Mouse (Mus musculus) left cerebral cortex, postnatal 14 days (tissue): ENCODE data around the gene Gas2l3. TPM values are rescaled to one million over a fixed set of nuclear protein-coding genes. Genes with fewer than 3 reads are reported as not detected.

Experiments used
- DNase-seq, 2 experiments: peaks; one replicate each; pipeline ENCODE4 v3.0.0; 2021 to 2022; ENCODE audit warnings: low spot score in 2 of 2, mixed read lengths in 1 of 2
- intact Hi-C: fragments of 180-260 bp; cut with DNase I; formaldehyde crosslinking; loops from one replicate; pipeline ENCODE4 v1.15.1; 2025
- total RNA-seq, 2 experiments: library from RNA; stranded (reverse); gene quantifications; 2 replicates each; pipeline ENCODE4 v1.2.3; 2021

Gene Gas2l3
- total RNA-seq, 2 experiments from 2014 or later, result 1.8 to 2.6 TPM

DNA sequence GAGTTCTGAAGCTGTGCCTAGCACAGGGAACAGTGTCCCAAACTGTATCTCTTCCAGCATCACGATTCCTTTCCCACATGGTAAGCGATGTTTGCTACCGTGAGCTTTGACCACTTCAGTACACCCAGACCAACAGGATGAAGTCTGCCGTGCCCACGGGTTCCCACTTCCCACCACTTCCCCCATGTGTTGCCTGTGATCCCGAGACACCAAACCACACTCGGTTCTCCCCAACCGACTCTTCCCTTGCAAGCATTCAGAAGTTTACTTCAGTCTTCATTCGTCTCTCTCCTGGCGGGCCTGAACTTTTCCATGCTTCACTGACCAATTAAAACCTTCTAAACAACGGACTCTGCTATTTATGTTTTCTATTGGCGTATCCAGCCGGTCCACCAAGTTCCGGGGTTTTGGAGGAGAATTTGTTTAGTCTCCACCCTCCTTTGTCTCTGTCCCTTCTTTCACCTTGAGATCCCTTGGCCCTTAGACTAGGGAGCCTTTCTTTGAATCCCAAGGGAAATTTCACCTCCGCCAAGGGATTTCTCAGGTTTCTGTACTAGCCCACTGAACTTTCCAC is 9.4 kb upstream of the Gas2l3 start:
- no peak for DNase-seq
- intact Hi-C loops, result no loop called here

DNA sequence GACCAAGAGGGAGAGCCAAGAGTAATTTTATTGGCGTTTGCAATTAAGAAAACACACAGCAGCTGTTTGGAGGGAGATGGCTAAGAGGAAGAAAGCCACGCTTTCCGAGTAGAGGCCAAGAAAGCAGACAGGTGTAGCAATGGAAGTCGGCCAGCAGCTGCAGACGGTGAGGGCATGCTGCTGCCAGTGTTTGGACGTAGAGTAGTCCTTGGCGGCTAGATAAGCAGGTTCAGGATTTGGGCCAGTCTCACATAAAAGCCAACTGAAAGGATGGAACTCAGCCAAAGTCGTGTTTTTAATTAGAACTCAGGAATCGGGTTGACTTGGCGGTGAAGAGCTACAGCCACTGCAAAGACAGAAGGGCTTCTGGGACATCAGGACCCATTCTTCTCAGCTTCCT is 6.6 kb upstream of the Gas2l3 start:
- DNase-seq, result peak in 1 of 2 experiments; percentile 6
- intact Hi-C loops, result no loop called here

DNA sequence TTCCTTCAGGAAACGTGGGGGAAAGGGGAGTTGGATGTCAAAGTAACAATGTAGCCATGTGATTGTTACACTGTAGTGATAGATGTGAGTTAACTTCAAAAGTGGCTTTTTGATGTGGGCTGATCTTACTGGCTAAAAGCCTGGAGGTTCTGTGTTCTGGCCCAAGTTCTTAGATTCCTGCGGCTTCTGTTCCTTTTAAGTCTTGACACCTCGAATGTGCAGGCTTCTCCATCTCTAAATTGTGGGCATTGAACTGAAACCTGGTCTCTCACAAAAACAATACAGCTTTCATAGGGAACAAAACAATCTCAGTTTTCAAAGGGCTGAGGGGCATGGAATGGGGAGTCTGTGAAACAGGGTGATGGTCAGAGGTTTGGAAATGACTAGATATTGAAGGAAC is 614 bp upstream of the Gas2l3 start:
- no peak for DNase-seq
- intact Hi-C loops, result no loop called here

DNA sequence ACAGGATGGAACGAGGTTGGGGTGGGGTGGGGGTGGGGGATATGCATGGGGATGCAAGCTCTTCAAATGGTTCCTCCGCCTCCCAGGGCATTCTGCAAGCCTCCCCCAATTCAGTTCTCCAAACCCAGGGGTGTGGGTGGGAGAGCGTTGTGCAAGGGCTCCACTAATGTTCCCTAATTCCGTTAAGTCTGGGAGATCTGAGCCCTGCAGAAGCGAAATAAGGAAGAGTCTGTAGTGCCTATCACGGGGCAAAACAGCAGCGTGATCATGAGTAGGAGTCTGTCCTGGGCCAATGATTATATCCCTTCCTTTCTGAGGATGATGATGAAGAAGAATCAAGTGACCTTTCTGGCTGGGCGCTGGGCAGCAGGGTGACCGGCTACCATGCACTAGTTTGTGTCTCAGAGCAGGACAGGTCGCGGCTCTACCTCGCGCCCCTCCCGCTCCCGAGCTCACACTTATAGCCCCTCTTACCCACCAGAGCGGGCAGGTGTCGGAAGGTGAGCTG is 598 bp downstream of the Gas2l3 start:
- DNase-seq, result peak in 1 of 2 experiments; percentile 6
- intact Hi-C loops, result no loop called here

DNA sequence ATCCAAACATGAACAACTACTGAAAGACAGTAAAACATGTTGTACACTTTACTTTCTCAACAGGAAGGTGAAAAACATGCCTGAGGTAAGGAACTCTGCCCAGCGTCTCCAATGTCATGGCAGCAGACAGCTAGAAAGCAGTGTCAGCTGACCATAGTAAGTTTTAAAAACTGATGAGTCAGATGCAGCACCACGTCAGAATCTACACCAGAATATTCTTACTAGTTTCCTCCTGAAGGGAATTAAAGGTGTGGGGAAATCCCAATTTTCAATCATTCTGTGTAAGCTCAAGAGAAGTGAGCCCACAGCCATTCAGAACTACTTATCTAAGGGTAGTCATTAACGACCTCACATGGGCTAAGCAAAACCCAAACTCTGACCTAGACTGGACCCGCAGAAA is 1.1 kb downstream of the Gas2l3 start:
- no peak for DNase-seq
- intact Hi-C loops, result no loop called here

DNA sequence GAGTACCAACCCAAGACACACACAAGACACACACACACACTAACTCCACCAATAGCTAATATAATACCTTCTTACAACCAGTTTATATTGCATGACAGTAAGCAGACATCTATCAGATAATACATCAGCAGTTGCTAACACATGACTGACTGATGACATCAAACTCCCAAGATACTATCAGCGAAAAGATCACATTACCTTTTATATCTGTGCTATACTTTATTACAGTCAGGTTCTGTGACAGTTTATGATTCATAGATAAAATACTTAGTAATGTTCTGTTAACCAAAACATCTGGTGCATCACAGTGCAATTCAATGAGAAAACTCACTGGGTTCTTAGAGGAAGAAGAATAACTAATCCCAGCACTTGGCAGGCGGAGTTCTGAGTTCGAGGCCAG is 1.8 kb downstream of the Gas2l3 start:
- intact Hi-C loops, result no loop called here
- no peak for DNase-seq

DNA sequence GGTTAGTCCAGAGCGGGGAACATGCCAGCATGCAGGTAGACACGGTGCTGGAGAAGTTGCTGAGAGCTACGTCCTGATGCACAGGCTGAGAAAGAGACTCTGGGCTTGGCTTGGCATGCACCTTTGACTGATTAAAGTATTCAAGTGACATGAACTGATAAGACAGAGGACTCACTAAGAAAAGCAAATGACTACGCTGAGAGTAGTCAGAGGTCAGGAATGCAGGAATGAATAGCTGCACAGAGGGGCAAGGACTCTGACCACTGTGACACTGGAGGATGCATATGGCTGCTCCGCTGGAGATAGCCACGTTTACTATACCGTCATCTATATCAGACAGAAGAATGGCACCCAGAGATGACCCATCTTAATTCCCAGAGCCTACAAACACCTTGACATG is 4.4 kb downstream of the Gas2l3 start:
- intact Hi-C loops, result no loop called here
- DNase-seq, result no peak

DNA sequence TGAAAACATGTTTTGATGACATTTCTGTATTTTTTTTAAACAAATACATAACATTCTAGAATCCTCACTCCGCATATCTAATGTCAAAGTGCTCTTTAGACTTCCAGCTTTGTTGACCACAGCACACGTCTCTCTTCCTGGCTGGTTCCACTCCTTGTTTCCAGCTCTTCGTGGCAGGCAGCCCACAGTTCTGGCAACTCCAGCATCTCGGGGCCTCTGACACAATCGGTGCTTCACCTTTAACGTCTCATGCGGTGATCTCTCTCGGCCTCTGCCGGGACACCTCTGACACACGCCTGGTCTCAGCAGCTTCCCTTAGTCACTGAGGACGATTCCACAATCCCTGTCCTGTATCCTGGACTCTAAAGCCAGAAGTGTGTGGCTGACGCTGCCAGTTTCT is 5.8 kb downstream of the Gas2l3 start:
- DNase-seq, result no peak

DNA sequence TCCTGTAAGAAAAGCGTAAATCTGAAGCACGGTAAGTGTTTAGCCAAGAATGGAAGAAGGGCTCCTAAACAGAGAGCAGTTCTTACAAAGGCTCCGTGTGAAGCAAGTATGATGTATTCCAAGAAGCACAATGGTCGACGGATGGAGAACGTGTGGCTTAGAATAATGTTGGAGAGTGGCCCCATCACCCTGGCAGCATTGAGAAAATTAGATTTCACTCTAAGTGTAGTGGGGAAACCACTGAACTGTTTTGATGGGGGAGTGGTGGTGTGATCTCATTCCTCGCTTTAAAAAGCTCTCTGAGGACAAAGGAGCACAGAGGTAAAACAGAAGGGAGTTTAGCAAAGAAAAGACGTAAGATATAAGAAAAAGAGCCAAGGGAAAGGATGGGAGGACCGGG is 6.3 kb downstream of the Gas2l3 start:
- no peak for DNase-seq
- intact Hi-C loops, result no loop called here

More for the DNA sequence above, 5.8 kb downstream of the Gas2l3 start:
- intact Hi-C loops, result no loop called here

DNA sequence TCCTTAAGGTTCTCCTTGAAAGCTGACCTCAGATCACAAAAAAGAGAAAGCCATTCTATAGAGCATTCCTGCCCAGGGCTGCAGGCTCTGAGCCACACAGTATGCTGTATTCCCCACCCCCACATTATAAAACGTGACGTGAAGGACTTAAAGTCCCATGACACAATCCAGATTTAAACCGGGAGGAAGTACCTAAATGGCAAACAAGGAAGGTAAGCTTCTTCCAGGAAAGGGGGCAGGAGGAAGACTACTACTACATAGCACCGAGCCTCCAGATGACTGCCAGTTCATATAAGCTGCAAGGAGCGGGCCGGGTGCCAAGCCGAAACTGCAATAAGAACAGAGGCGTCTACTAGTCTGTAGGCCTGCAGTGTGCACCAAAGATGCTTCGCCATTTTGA is 7.8 kb downstream of the Gas2l3 start:
- intact Hi-C loops, result no loop called here
- DNase-seq, result peak in 1 of 2 experiments; percentile 19

DNA sequence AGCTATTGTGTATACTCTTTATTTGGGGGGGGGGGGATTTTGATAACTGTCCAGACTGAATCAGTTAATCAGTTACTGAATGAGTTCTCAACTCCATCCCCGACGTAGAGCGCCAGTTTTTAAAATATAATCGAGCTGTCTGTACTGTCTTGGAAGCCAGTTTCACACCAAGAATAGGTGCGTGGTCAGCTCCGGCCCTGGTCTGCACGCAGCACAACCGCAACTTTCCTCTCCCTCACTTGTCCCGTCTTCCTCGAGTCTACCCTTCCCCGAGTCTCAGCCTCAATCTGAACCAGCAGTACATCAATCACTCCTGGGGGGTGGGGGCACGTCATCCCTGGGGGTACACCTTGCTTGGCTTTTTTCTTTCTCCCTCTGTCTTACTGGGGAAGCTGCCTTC is 8.4 kb downstream of the Gas2l3 start:
- intact Hi-C loops, result no loop called here
- DNase-seq, result no peak

DNA sequence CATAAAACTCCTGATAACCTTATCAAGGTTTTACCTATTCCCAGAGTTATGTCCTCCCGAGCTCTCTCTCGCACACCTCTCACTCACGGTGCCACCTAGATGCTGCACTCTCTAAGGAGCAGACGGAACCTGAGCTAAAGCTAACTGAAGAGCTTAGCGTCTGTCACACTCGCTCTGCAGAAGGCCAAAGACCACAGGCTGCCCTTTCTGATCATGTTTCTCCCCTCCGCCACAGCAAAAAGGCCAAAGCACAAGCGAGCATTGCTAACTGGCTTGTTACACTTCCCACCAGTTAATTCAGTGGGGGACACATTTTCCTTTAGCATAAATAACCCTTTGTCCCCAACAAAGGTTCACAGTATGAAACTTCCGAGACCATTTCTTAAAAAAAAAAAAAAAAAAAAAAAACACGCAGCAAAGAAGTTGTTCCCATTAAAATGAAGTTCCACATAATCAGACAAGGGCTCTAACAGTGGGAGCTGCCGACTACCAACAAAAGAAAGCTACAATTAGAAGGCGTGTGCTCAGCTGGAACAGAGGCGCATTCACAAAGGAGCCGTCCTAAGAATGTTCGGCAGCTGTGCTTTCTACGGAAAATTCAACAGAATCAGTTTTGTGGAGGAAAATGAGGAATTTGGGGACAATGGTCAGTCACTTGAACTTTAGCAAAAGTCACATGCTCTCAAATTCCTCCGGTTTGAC is 9.1 kb downstream of the Gas2l3 start:
- intact Hi-C loops, result no loop called here
- no peak for DNase-seq

DNA sequence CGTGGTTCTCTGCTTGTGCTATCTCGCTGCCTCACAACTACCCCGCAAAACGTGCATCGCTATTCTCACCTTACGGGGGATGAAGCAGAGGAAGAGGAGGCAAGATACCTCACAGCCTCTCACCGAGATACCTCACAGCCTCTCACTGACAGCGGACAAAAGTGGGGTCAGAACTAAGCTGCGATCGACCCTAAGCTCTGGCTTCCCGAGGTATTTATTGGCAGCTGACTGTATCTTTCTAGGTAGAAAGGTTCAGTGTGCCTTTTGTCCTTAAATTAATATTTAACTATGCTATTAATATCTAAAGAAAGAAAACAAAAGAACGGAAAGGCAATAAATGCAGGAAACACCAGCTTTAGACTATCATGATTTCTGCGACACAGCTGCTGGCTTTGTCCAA is 11.0 kb downstream of the Gas2l3 start:
- no peak for DNase-seq
- intact Hi-C loops, result no loop called here

DNA sequence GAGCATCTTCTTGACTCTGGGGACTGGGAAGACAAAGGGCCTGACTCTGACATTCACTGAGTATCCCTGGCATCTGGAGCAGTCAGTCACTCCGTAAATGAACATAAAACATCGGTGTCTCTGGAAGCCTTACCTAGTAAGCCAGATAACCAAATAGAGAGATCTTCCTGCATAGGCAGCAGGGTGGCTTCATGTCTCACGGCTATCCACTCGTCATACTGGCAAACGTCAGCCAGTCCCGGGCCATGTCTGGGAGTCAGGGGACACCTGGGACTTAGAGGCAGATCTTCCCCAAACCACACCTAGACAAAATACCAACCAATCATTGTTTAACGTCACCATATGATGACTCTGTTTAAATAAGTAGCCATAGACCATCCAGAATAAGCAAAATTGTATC is 13.0 kb downstream of the Gas2l3 start:
- no peak for DNase-seq
- intact Hi-C loops, result no loop called here

DNA sequence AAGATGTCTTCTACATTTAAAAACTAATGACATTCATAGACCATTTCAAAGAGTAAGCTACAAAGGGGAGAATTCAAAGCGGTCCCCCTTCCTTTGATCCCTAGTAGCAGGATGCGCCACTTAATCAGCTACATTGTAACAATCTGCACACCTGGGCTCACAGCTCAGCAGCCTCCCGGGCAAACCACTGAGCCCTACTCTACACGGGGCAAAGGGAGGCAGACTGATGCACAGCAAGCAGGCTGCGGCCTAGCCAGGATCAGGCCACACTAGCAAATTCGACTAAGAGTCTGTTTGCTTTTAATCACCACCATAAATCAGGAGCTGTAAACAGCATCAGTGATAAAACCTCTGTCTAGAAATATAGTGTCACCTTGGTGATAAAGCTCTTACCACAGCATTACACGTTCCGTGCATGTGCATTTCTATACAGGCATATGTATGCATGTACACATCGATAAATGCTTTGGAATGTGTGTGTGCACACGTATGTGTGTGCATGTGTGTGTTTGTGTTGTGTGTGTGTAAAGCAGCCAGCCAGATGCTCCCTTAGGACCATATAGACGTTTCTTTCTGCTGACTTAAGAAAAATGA is 18.9 kb downstream of the Gas2l3 start:
- intact Hi-C loops, result no loop called here
- no peak for DNase-seq

DNA sequence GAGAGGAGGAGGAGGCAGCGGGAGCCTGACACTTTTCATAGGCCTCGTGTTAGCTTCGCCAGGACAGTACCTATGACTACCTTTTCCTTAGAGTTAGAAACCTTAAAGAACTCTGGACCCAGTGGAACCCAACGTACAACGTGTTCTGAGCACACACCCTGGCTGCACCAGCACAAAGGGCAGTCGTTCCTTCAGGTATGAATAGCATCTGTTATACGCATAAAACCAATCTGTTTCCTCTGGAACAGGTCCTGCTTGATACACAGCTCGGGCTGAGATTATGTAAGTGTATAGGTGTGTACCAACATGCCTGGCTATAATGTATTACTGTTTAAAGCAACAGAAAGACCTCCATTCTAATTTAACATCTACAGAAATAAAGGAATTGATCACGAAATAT is 19.6 kb downstream of the Gas2l3 start:
- no peak for DNase-seq
- intact Hi-C loops, result no loop called here

DNA sequence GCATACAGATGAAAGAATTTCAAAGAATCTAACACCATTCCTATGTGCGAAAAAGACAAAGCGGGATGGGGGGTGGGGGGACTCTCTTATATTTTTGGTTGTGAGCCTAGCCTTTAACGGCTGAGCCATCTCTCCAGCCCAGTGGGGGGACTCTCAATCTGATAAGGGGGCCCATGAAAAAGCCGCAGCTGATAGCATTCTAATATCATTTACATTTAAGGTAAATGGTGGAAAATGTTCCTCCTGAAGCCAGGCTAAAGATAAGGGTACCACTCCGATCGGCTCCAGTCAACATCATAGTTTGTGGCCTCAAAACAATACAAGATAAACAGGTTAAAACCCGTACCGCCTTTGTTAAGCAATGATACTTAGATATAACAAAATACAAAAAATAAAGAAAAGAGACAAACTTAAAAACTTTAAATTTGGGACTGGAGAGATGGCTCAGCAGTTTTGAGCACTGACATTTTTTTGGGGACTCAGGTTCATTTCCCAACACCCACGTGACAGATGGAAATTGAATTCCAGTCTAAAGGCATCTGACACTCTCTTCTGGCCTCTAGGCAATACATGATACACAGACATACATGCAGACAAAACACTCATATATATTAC is 20.5 kb downstream of the Gas2l3 start:
- DNase-seq, result no peak
- intact Hi-C loops, result no loop called here

DNA sequence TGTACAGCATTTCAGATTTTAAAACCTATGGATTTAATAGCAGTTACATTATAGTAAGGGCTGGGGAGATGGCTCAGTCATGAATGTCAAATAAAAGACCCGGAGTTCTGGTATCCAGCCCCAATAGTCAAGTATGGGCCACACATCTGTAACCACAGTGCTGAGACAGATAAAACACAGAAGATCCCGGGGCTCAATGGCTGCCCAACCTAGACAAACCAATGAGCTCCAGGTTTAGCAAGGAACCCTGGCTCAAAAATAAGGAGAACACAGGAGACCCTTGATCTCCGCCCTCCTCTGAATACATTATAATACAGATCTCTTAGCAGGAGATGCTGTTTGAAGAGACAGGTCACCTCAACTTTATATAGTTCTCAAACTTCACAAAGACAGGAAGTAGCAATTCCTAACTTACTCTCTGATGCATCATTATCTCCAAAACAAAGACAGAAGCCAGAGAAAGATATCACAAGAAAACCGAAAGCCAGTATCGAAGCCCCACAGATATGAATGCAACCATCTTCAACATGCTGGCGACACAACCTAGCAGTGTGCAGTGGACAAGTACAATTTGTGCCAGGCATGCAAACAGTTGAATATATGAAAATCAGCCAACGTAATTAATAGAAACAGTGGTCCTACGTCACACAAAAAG is 21.1 kb downstream of the Gas2l3 start:
- intact Hi-C loops, result no loop called here
- DNase-seq, result no peak

DNA sequence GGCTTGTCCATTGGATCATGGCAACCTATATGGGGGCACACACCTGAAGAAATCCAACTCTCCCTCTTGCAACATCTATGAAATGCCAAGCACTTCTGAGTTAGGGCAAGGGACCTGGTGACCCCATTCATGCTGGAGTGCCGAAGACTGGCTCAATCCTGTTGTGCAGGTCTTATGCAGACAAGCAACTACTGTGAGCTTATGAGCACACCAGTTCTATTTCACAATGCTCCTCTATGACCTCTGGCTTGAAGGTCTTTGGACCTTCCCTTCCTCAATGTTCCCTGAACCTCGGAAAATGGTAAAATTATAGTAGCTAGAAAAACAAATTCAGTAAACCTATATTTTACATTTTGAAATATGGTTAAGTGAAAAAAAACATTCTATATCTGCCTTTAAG is 25.8 kb downstream of the Gas2l3 start:
- intact Hi-C loops, result no loop called here
- no peak for DNase-seq

DNA sequence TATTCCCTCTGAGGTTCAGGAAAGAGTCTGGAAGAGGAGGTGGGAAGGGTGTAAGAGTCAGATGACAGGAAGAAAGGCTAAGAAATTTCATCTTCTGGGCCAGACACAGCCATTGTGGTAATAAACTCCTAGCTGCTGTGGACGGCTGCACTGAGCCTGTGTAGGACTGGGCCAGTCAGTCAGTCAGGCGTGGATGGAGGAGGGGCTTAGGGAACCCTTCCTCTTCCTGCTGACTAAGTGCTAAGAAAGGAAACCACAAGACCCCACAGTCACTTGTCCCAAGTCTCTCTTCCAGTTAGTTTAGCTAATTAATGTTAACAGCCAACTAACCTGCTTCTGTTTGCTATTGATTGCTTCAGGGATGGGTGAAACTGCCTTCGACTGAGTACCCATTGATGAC is 28.3 kb downstream of the Gas2l3 start:
- intact Hi-C loops, result no loop called here
- no peak for DNase-seq
